Mouse (Mus musculus) kidney, embryonic 15.5 days (tissue): Measurements from ENCODE around the gene Slc36a1. TPM values are rescaled to one million over a fixed set of nuclear protein-coding genes. Genes with fewer than 3 reads are reported as not detected.

Experiments used
- ATAC-seq: fragments of 200-750 bp; cut with Nextera tagmentation; replicated peaks from 2 replicates; pipeline ENCODE4 v1.8.0; 2017; ENCODE audit warnings: moderate TSS enrichment; ENCODE audit not compliant: low FRiP score
- H3K27ac ChIP-seq: fragments of 300-500 bp; sonication (generic); 2 replicates; pipeline ENCODE4 v1.5.1; 2015; ENCODE audit warnings: mild to moderate bottlenecking, inconsistent platforms
- H3K27me3 ChIP-seq: fragments of 300-500 bp; sonication (generic); 2 replicates; pipeline ENCODE4 v1.6.1; 2015; ENCODE audit warnings: inconsistent platforms
- H3K36me3 ChIP-seq: fragments of 300-500 bp; sonication (generic); 2 replicates; pipeline ENCODE4 v1.6.1; 2015; ENCODE audit warnings: inconsistent platforms
- H3K4me1 ChIP-seq: fragments of 300-500 bp; sonication (generic); 2 replicates; pipeline ENCODE4 v1.6.1; 2015; ENCODE audit warnings: inconsistent platforms
- H3K4me2 ChIP-seq: fragments of 300-500 bp; sonication (generic); 2 replicates; pipeline ENCODE4 v1.6.1; 2015; ENCODE audit warnings: moderate library complexity, mild to moderate bottlenecking, inconsistent platforms
- H3K4me3 ChIP-seq: fragments of 300-500 bp; sonication (generic); replicated peaks from 2 replicates; pipeline ENCODE4 v1.5.1; 2015; ENCODE audit warnings: mild to moderate bottlenecking, inconsistent platforms
- H3K9ac ChIP-seq: fragments of 300-500 bp; sonication (generic); 2 replicates; pipeline ENCODE4 v1.6.1; 2015; ENCODE audit warnings: mild to moderate bottlenecking, inconsistent platforms
- H3K9me3 ChIP-seq: fragments of 300-500 bp; sonication (generic); replicated peaks from 2 replicates; pipeline ENCODE4 v1.6.1; 2016; ENCODE audit warnings: inconsistent platforms
- WGBS: fragments of 180-500 bp; shearing (Covaris S2); methylation state at CpG from one replicate; pipeline ENCODE4 v1.1.7; 2015; ENCODE audit warnings: mixed read lengths; 5-methylcytosine and 5-hydroxymethylcytosine counted together
- polyA plus RNA-seq: library from polyadenylated mRNA; unstranded; fragments of >200 nt; fragmentation: Nextera tagmentation; extraction: Ambion mirVana; gene quantifications from 2 replicates; pipeline ENCODE4 v1.2.1, GENCODE M21; 2015

Slc36a1 gene
- polyA plus RNA-seq, 1 experiment from 2014 or later: 3.1 TPM

GRCm38 (mm10) chr11:55209626-55210353 lies 5.6 kb downstream of the Slc36a1 start:
- Histone ChIP-seq H3K36me3 (no peaks in the 10 kb centered on the region), H3K27me3 (no peaks in the 10 kb centered on the region), H3K9me3 (no peaks in the 10 kb centered on the region), H3K4me3 (no peak overlapping the region), H3K4me2 (no peak overlapping the region), H3K27ac (peak overlapping the region; percentile 54; the same call in 1 of the 2 replicates), H3K9ac (no peak overlapping the region), H3K4me1 (peaks cover 41% of the 10 kb centered on the region)
- WGBS: 52% methylated on average over 6 of the region's 6 CpGs
- peak; percentile 33; the same call in 1 of the 2 replicates for ATAC-seq

- no peak overlapping the region for H3K4me3 ChIP-seq
- H3K27me3 ChIP-seq: no peaks in the 10 kb centered on the region
- no peaks in the 10 kb centered on the region for H3K9me3 ChIP-seq
- no peak overlapping the region for H3K4me2 ChIP-seq
- no peak overlapping the region for H3K9ac ChIP-seq
- peaks cover 44% of the 10 kb centered on the region for H3K4me1 ChIP-seq
- 94% methylated on average over 4 of the region's 4 CpGs for WGBS
- no peak overlapping the region for H3K27ac ChIP-seq
- H3K36me3 ChIP-seq: no peaks in the 10 kb centered on the region
- no peak for ATAC-seq
Observed at GRCm38 (mm10) chr11:55213518-55213917, 9.4 kb downstream of the Slc36a1 start.

DNA sequence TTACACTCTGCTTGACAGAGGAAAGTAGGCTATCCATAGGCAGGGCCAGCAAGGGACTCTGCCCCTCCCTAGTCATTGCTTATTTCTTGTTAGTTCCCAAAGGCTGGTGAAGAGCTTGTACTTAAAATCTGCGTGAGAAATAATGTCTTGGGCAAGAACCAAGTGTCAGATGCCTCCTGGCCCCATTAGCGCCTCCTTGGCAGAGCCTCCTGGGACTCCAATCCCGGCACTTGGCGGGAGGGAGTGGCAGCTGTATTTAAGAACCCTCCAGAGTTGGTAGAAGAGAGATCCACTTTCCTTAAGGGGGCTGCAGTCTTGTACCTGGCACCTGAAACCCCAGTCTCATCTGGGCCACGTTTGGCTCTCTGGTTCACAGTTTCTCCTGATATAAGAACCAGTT lies 10.0 kb downstream of the Slc36a1 start:
- no peak overlapping the region for H3K27ac ChIP-seq
- H3K9ac ChIP-seq: no peak overlapping the region
- no peak for ATAC-seq
- H3K4me1 ChIP-seq: peaks cover 38% of the 10 kb centered on the region
- no peaks in the 10 kb centered on the region for H3K27me3 ChIP-seq
- H3K9me3 ChIP-seq: no peaks in the 10 kb centered on the region
- H3K36me3 ChIP-seq: peaks cover 4% of the 10 kb centered on the region
- no peak overlapping the region for H3K4me2 ChIP-seq
- no peak overlapping the region for H3K4me3 ChIP-seq
- 87% methylated on average over 5 of the region's 5 CpGs for WGBS

- H3K4me1 ChIP-seq: peaks cover 29% of the 10 kb centered on the region
- H3K9me3 ChIP-seq: no peaks in the 10 kb centered on the region
- H3K4me2 ChIP-seq: no peak overlapping the region
- H3K9ac ChIP-seq: no peak overlapping the region
- H3K27ac ChIP-seq: no peak overlapping the region
- H3K36me3 ChIP-seq: peaks cover 12% of the 10 kb centered on the region
- no peak for ATAC-seq
- 69% methylated on average over 3 of the region's 3 CpGs for WGBS
- H3K27me3 ChIP-seq: no peaks in the 10 kb centered on the region
- H3K4me3 ChIP-seq: no peak overlapping the region
Observed at GRCm38 (mm10) chr11:55214978-55215377, 10.8 kb downstream of the Slc36a1 start.

- Histone ChIP-seq H3K27me3 (no peaks in the 10 kb centered on the region), H3K27ac (no peak overlapping the region), H3K4me3 (no peak overlapping the region), H3K9ac (no peak overlapping the region), H3K36me3 (peaks cover 19% of the 10 kb centered on the region), H3K4me1 (peaks cover 26% of the 10 kb centered on the region), H3K9me3 (no peaks in the 10 kb centered on the region), H3K4me2 (no peak overlapping the region)
- no peak for ATAC-seq
- 33% methylated on average over 4 of the region's 4 CpGs for WGBS
Observed at GRCm38 (mm10) chr11:55216061-55216460, 11.9 kb downstream of the Slc36a1 start.

GRCm38 (mm10) chr11:55216830-55217229 lies 12.7 kb downstream of the Slc36a1 start:
- Histone ChIP-seq H3K4me3 (no peak overlapping the region), H3K9me3 (no peaks in the 10 kb centered on the region), H3K27ac (peak overlapping the region; percentile 74), H3K4me1 (peaks cover 26% of the 10 kb centered on the region), H3K36me3 (peaks cover 23% of the 10 kb centered on the region), H3K4me2 (no peak overlapping the region), H3K27me3 (no peaks in the 10 kb centered on the region), H3K9ac (no peak overlapping the region)
- 32% methylated on average over 13 of the region's 13 CpGs for WGBS
- no peak for ATAC-seq

GRCm38 (mm10) chr11:55217418-55217817 lies 13.3 kb downstream of the Slc36a1 start:
- H3K27me3 ChIP-seq: no peaks in the 10 kb centered on the region
- WGBS: 49% methylated on average over 4 of the region's 4 CpGs
- H3K9ac ChIP-seq: no peak overlapping the region
- H3K4me2 ChIP-seq: no peak overlapping the region
- H3K9me3 ChIP-seq: no peaks in the 10 kb centered on the region
- no peak overlapping the region for H3K4me3 ChIP-seq
- H3K27ac ChIP-seq: peak overlapping the region; percentile 74; the same call in 1 of the 2 replicates
- ATAC-seq: peak; percentile 76
- peaks cover 24% of the 10 kb centered on the region for H3K36me3 ChIP-seq
- peaks cover 26% of the 10 kb centered on the region for H3K4me1 ChIP-seq

DNA sequence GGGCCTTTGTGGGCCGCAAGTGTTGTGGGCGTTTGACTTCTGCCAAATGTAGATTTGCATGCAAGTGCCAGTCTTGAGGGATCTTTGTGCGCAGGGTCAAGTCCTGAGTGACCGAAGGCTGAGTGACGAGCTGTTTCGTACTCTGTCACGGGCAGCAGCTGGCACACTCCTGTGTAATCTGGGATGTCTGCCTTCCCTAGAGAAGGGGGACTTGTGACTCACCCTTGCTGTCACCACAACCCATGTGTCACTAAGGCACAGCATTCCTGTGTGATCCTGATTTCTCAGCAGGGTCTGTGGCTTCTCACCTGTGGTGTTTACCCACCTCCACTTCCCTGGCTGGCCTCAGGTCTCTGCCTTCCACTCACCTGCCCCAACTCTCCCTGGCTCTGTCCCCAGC lies 13.7 kb downstream of the Slc36a1 start:
- peaks cover 26% of the 10 kb centered on the region for H3K4me1 ChIP-seq
- H3K27me3 ChIP-seq: no peaks in the 10 kb centered on the region
- 86% methylated on average over 7 of the region's 7 CpGs for WGBS
- H3K27ac ChIP-seq: no peak overlapping the region
- no peak overlapping the region for H3K4me3 ChIP-seq
- H3K9ac ChIP-seq: no peak overlapping the region
- H3K9me3 ChIP-seq: no peaks in the 10 kb centered on the region
- H3K36me3 ChIP-seq: peaks cover 29% of the 10 kb centered on the region
- no peak; the same call in 1 of the 2 replicates for ATAC-seq
- no peak overlapping the region for H3K4me2 ChIP-seq

- no peak overlapping the region for H3K9ac ChIP-seq
- no peak for ATAC-seq
Observed at GRCm38 (mm10) chr11:55218473-55218872, 14.3 kb downstream of the Slc36a1 start.

DNA sequence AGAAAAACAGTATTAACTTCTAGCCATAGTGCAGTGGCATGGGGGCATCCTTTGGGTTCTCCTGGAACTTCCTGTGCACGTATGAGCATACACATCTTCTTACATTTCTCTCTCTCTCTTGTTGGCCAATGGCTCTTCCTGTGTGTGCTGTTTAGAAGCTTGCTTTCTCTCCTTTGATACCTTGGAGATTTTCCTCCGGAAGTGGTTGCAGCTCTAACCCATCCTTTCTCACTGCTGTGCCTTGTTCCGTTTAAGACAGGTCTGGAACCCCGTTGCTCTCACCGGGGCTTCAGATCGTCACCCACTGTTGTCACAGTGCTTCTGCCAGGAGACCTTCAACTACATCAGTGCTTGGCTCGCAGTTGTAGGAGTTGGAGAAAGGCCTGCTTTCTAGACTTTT lies 17.2 kb downstream of the Slc36a1 start:
- Histone ChIP-seq H3K9ac (no peak overlapping the region), H3K4me3 (no peak overlapping the region), H3K9me3 (no peaks in the 10 kb centered on the region), H3K27ac (no peak overlapping the region), H3K4me2 (no peak overlapping the region), H3K36me3 (peaks cover 61% of the 10 kb centered on the region), H3K4me1 (peaks cover 17% of the 10 kb centered on the region), H3K27me3 (no peaks in the 10 kb centered on the region)
- WGBS: 88% methylated on average over 7 of the region's 7 CpGs
- no peak for ATAC-seq

More at GRCm38 (mm10) chr11:55218473-55218872, 14.3 kb downstream of the Slc36a1 start:
- Histone ChIP-seq H3K9me3 (no peaks in the 10 kb centered on the region), H3K36me3 (peaks cover 35% of the 10 kb centered on the region), H3K4me2 (no peak overlapping the region), H3K27me3 (no peaks in the 10 kb centered on the region), H3K4me1 (peaks cover 26% of the 10 kb centered on the region), H3K4me3 (no peak overlapping the region), H3K27ac (no peak overlapping the region)
- 91% methylated on average over 3 of the region's 3 CpGs for whole genome bisulfite sequencing

DNA sequence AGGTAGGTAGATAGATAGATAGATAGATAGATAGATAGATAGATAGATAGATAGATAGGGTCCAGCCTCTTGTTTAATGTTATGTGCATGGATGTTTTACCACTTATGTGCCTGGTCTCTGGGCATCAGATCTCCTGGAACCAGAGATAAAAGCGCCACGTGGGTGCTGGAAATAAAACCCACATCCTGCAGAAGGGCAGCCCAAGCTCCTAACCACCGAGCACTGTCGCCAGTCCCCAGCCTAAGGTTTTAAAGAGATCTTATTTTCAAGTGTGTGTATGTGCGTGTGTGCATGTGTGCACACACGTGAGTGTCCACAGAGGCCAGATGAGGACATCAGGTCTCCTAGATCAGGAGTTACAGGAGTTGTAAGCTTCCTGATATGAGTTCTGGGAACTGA lies 26.9 kb downstream of the Slc36a1 start:
- Histone ChIP-seq H3K4me3 (no peak overlapping the region), H3K36me3 (peaks cover 35% of the 10 kb centered on the region), H3K27ac (no peak overlapping the region), H3K9me3 (no peaks in the 10 kb centered on the region), H3K27me3 (no peaks in the 10 kb centered on the region), H3K4me1 (peaks cover 3% of the 10 kb centered on the region; the same call in 1 of the 2 replicates), H3K4me2 (no peak overlapping the region), H3K9ac (no peak overlapping the region)
- WGBS: 89% methylated on average over 6 of the region's 6 CpGs
- no peak for ATAC-seq

DNA sequence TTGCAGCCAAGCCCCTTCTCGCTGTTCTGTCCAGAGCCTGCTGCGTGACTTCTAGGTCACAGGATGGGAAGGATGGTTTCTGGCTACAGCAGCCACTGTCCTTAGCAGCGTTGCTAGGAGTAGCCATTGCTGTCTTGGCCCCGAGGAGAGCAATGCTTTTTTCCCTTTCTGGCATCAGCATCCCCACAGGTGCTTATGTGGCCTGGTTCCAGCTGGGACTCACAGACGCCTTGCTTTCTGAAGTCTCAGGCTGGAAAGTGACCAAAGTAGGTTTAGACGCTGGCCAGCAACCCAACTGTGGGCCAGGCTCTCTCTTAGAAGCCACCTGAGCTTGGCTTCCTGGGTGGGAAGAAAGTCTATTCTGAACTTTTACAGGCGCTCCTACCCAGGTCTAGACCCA lies 30.1 kb downstream of the Slc36a1 start:
- H3K9ac ChIP-seq: no peak overlapping the region
- no peak overlapping the region for H3K4me2 ChIP-seq
- no peaks in the 10 kb centered on the region for H3K4me1 ChIP-seq
- no peak for ATAC-seq
- WGBS: 88% methylated on average over 7 of the region's 7 CpGs
- H3K27ac ChIP-seq: no peak overlapping the region
- H3K27me3 ChIP-seq: no peaks in the 10 kb centered on the region
- peaks cover 16% of the 10 kb centered on the region for H3K36me3 ChIP-seq
- no peak overlapping the region for H3K4me3 ChIP-seq
- H3K9me3 ChIP-seq: no peaks in the 10 kb centered on the region

DNA sequence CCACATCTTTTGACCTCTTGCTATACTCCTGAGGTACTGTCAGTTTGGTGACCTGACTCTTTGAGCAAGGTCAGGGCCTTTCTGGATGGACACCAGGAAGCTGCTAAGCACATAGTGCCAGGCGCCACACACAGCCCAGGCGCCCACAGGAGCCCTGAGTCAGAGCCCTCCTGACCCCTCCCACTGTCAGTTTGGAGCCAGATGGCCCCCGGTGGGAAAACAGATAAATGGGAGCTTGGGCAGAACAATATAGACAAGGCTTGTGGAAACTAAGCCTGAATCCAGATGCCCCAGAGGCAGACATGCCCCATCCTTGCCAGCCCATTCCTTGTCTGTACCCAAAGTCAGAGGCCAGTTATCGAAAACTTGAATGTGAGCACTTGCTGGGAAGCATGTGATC lies 30.6 kb downstream of the Slc36a1 start:
- Histone ChIP-seq H3K27ac (no peak overlapping the region), H3K4me2 (no peak overlapping the region), H3K36me3 (peaks cover 16% of the 10 kb centered on the region), H3K9ac (no peak overlapping the region), H3K9me3 (no peaks in the 10 kb centered on the region), H3K4me1 (no peaks in the 10 kb centered on the region), H3K27me3 (no peaks in the 10 kb centered on the region), H3K4me3 (no peak overlapping the region)
- WGBS: 77% methylated on average over 4 of the region's 4 CpGs
- no peak for ATAC-seq
